Mouse (Mus musculus): Measurements from ENCODE around the gene Rab4b. TPM values are rescaled to one million over a fixed set of nuclear protein-coding genes. Genes with fewer than 3 reads are reported as not detected.

Gene Rab4b
- polyA plus RNA-seq, 1 experiment = 67.8 TPM

DNA sequence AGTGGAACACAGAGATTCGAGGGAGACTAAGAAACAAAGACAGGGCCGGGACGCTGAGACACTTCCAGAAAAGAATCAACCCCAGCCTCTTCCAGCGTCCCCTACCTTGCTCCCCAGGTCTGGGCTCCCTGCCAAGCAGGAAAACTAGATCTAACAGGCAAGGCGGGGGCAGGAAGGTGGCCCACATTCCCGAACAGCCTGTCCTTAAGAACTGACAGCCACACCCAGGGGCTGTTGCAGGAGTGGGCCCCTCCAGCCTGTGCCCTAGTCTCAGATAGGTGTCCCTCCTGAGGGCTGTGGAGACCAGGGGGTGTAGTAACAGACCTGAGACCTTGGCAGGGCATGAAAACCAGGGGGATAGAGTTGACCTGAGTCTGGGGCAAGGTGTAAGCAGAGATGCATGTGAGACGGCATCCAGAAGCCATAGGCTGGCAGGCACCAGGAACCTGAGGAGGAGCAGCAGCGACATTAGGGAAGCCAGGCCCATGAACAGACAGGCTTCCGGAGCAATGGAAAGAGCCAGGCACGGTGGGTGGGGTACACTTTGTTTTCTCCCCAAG is 25.4 kb downstream of the Rab4b start, which contains the start of gene Cyp2t4:
TSS of gene Cyp2t4 (plus strand) at position 510 of the 560 bp plus-strand sequence.
- TF ChIP-seq POLR2A (IDR thresholded peaks at IDR 0.05; ENCODE audit: borderline replicate concordance, extremely low read depth, low read depth, low read length) (no peak), CTCF (IDR thresholded peaks at IDR 0.05; ENCODE audit: insufficient read depth, low read length) (no peak)
- peak; percentile 54 for DNase-seq
- peaks cover 5% of the 10 kb centered on the region for H3K4me1 ChIP-seq (ENCODE audit: control insufficient read depth, insufficient read depth, low read length)
- 26% methylated on average over 10 of the region's 10 CpGs for WGBS
- no peak within 1 kb of the TSS for H3K4me3 ChIP-seq (replicated peaks; ENCODE audit: extremely low read depth, low read depth, low read length)

DNA sequence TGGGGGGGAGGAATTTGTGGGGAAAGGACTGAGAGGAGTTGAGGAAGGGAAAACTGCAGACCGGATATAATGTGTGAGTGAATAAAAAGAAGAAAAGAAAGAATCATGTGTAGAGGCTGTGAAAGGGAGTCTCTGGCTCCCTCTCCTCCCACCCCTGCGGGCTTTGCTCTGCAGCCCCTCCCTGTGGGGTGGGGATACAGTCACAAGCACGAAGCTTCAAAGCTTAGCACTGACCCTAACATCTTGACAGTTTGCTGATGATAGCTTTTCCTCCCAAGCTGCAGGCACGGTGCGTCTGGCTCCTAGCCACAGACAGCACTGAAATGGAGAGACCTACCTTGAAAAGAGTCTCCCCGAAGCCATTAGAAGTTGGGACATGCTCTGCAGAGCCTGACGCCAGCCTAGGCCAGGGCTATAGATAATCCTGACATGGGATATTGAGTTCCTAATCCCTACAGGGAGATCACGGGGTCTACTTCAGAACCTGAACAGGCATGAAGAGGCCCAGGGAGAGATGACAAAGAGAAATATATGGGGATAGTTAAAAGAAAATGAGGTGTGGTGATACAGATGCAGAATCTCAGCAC is 42.2 kb downstream of the Rab4b start:
- Histone ChIP-seq H3K4me1 (ENCODE audit: control insufficient read depth, insufficient read depth, low read length) (no peaks in the 10 kb centered on the region), H3K4me3 (replicated peaks; ENCODE audit: extremely low read depth, low read depth, low read length) (no peak overlapping the region)
- no peak for TF ChIP-seq POLR2A (IDR thresholded peaks at IDR 0.05; ENCODE audit: borderline replicate concordance, extremely low read depth, low read depth, low read length)
- no peak for TF ChIP-seq CTCF (IDR thresholded peaks at IDR 0.05; ENCODE audit: insufficient read depth, low read length)
- 35% methylated on average over 8 of the region's 8 CpGs for WGBS
- DNase-seq = no peak

DNA sequence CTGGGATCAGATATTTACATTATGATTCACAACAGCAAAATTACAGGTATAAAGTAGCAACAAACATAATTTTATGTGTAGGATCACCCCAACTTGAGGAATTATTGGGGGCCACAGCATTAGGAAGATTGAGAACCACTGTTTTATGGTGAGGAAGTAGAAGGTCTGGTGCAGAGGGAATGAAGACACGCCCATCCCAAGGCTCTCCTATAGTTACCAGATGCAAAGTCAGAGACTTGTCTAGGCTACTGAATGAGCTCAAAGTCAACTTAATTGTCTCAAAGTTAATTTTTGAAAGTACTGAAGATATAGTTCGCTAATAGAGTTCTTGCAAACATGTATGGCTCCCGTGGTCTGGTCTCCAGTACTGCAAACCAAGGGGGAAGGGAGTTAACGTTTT is 44.9 kb downstream of the Rab4b start:
- no peak overlapping the region for H3K4me3 ChIP-seq (replicated peaks; ENCODE audit: extremely low read depth, low read depth, low read length)
- DNase-seq = no peak
- H3K4me1 ChIP-seq (ENCODE audit: control insufficient read depth, insufficient read depth, low read length) = no peaks in the 10 kb centered on the region
- 79% methylated on average over 4 of the region's 4 CpGs for WGBS
- no peak for TF ChIP-seq CTCF (IDR thresholded peaks at IDR 0.05; ENCODE audit: insufficient read depth, low read length)
- no peak for TF ChIP-seq POLR2A (IDR thresholded peaks at IDR 0.05; ENCODE audit: borderline replicate concordance, extremely low read depth, low read depth, low read length)

DNA sequence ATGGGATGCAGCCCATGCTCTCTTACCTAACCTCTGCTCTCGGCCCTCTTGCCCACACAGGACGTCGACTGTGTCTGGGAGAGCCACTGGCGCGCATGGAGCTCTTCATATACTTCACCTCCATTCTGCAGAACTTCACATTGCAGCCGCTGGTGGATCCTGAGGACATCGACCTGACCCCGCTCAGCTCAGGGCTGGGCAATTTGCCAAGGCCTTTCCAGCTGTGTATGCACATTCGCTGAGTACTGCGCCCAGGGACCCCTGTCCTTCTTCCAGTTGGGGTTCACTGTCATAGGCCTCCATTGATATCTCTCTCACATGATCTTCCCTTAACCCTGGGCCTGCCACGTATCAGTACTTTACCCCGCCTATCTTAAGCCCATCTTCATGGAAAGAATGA is 45.5 kb downstream of the Rab4b start:
- WGBS = 48% methylated on average over 12 of the region's 12 CpGs
- Histone ChIP-seq H3K4me3 (replicated peaks; ENCODE audit: extremely low read depth, low read depth, low read length) (no peak overlapping the region), H3K4me1 (ENCODE audit: control insufficient read depth, insufficient read depth, low read length) (no peaks in the 10 kb centered on the region)
- DNase-seq = no peak
- no peak for TF ChIP-seq CTCF (IDR thresholded peaks at IDR 0.05; ENCODE audit: insufficient read depth, low read length)
- TF ChIP-seq POLR2A (IDR thresholded peaks at IDR 0.05; ENCODE audit: borderline replicate concordance, extremely low read depth, low read depth, low read length) = peak; percentile 20; the same call in 1 of the 2 replicates

DNA sequence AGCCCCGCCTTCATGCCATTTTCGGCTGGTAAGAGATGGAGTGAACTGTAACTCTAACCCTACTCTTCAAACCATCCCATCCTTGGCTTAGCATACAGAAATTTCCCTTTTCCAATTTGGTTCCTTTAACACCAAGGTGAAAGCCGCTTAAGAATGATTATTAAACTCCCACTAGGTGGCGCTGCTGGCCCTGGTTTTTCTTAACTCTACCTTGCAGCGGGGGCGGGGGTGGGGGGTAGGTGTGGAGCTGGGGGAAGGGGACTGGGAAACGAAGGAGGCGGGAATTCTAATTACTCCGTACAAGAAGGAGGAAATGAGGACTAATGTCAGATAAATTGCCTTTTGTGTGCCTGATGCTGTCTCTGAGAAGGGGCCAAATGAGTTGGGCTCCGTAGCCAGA is 46.1 kb downstream of the Rab4b start:
- H3K4me3 ChIP-seq (replicated peaks; ENCODE audit: extremely low read depth, low read depth, low read length) = no peak overlapping the region
- 11% methylated on average over 10 of the region's 10 CpGs for WGBS
- no peaks in the 10 kb centered on the region for H3K4me1 ChIP-seq (ENCODE audit: control insufficient read depth, insufficient read depth, low read length)
- no peak for TF ChIP-seq CTCF (IDR thresholded peaks at IDR 0.05; ENCODE audit: insufficient read depth, low read length)
- TF ChIP-seq POLR2A (IDR thresholded peaks at IDR 0.05; ENCODE audit: borderline replicate concordance, extremely low read depth, low read depth, low read length) = no peak
- DNase-seq = no peak

DNA sequence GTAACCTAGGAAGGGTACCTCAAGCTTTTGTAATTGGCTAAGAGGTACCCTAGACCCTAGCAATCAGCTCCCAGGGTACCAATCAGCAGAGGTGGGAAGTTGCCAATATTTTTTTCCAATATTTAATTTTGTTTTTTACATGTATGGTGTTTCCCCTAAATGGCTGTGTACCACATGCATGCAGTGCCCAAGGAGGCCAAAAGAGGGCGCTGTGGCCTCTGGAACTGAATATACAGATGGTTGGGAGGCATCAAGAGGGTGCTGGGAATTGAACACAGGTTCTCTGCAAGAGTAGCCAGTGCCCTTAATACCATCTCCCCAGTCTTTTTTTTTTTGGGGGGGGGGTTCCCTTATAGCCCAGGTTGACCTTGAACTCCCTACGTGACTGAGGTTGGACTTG is 47.3 kb downstream of the Rab4b start:
- Histone ChIP-seq H3K4me1 (ENCODE audit: control insufficient read depth, insufficient read depth, low read length) (no peaks in the 10 kb centered on the region), H3K4me3 (replicated peaks; ENCODE audit: extremely low read depth, low read depth, low read length) (no peak overlapping the region)
- DNase-seq = no peak
- WGBS = 64% methylated on average over 2 of the region's 2 CpGs
- TF ChIP-seq POLR2A (IDR thresholded peaks at IDR 0.05; ENCODE audit: borderline replicate concordance, extremely low read depth, low read depth, low read length) (no peak), CTCF (IDR thresholded peaks at IDR 0.05; ENCODE audit: insufficient read depth, low read length) (no peak)

DNA sequence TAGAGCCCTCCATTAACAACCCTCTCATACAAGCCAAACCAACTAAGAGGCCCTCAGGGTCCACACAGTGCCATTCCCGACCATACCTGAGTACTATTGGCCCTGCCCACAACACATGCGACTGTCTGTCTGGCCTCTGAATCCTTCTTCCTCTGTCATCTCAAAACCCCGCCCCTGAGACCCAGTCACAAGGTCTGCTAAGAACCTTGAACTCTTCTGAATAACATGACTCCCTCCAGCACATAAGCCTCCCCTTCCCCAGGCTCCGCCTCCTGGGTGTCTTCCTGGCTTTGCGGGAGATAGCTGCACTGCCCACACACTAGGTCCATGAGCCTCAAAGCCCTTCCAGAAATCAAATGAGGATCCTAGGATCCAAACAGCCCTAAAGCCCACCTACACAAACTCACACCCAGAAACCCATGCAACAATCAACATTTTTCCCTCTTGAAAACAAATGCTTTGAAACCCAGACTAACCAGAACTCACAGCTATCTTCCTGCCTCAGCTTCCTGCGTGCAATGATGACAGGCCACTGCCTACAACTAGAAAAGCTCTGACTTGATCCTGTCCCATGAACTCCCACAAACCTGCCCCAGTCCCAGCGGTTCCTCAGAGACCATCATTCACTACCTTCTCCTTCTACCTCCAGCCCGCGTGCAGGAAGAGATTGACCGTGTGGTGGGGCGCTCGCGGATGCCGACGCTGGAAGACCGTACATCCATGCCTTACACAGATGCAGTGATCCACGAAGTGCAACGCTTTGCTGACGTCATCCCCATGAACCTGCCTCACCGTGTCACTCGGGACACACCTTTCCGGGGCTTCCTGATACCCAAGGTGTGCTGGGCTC is 48.0 kb downstream of the Rab4b start:
- Histone ChIP-seq H3K4me1 (ENCODE audit: control insufficient read depth, insufficient read depth, low read length) (no peaks in the 10 kb centered on the region), H3K4me3 (replicated peaks; ENCODE audit: extremely low read depth, low read depth, low read length) (no peak overlapping the region)
- WGBS = 85% methylated on average over 22 of the region's 22 CpGs
- TF ChIP-seq CTCF (IDR thresholded peaks at IDR 0.05; ENCODE audit: insufficient read depth, low read length) = no peak
- TF ChIP-seq POLR2A (IDR thresholded peaks at IDR 0.05; ENCODE audit: borderline replicate concordance, extremely low read depth, low read depth, low read length) = peak; percentile 33; the same call in 1 of the 2 replicates
- DNase-seq = no peak

DNA sequence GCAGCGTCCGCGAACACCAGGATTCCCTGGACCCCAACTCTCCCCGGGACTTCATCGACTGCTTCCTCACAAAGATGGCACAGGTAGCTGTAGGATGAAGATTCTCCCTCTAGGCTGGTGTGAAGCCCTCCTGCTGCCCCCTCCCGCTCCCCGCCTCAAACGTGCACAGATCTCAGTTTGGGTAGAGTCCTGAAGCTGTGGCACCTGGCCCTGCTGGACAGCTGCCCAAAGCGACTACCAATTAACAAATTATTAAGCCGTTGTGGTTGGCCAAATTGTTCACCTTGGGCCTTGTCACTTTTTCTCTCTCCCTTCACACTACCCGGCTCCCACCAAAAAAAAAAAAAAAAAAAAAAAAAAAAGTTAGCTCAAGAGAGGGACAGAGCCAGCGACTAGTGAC is 48.9 kb downstream of the Rab4b start:
- no peak overlapping the region for H3K4me3 ChIP-seq (replicated peaks; ENCODE audit: extremely low read depth, low read depth, low read length)

DNA sequence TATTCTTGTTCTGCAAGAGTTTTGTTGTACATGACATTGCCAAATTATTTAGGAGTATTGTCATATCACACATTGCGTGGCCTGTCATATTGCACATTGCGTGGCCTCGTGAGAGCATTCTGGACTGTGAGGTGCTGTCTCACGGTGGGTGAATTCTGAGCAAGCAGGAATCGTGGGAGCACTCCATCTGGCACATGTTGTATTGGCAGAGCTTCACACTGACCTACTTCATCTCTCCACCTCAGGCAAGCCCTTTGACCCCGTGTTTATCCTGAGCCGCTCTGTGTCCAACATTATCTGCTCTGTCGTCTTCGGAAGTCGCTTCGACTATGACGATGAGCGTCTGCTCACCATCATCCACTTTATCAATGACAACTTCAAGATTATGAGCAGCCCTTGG is 49.8 kb downstream of the Rab4b start:
- DNase-seq = no peak
- H3K4me3 ChIP-seq (replicated peaks; ENCODE audit: extremely low read depth, low read depth, low read length) = no peak overlapping the region
- 65% methylated on average over 13 of the region's 13 CpGs for WGBS
- H3K4me1 ChIP-seq (ENCODE audit: control insufficient read depth, insufficient read depth, low read length) = no peaks in the 10 kb centered on the region
- TF ChIP-seq POLR2A (IDR thresholded peaks at IDR 0.05; ENCODE audit: borderline replicate concordance, extremely low read depth, low read depth, low read length) (peak; percentile 35; the same call in 1 of the 2 replicates), CTCF (IDR thresholded peaks at IDR 0.05; ENCODE audit: insufficient read depth, low read length) (no peak)

More for the DNA sequence above, 48.9 kb downstream of the Rab4b start:
- TF ChIP-seq CTCF (IDR thresholded peaks at IDR 0.05; ENCODE audit: insufficient read depth, low read length) (no peak), POLR2A (IDR thresholded peaks at IDR 0.05; ENCODE audit: borderline replicate concordance, extremely low read depth, low read depth, low read length) (no peak)
- 81% methylated on average over 12 of the region's 12 CpGs for WGBS
- H3K4me1 ChIP-seq (ENCODE audit: control insufficient read depth, insufficient read depth, low read length) = no peaks in the 10 kb centered on the region
- DNase-seq = no peak
